Mouse (Mus musculus) spleen, adult 2 months (tissue): ENCODE measurements at regions not wholly inside any gene's neighbourhood (a gene's known extent, or its start where the extent isn't known, plus 50 kb on each side); places are given as distances from the start of the nearest gene placed in this dataset.

ENCODE experiments used
- CTCF ChIP-seq: fragments of 200-500 bp; IDR thresholded peaks from 2 replicates; pipeline ENCODE4 v1.5.1; 2011; ENCODE audit warnings: mild to moderate bottlenecking, inconsistent platforms; ENCODE audit not compliant: insufficient read depth, insufficient read length, insufficient replicate concordance; ENCODE audit errors: extremely low read depth
- POLR2A ChIP-seq: fragments of 200-500 bp; IDR thresholded peaks from 2 replicates; pipeline ENCODE4 v1.6.1; 2011; ENCODE audit warnings: low read depth, low read length, inconsistent platforms

DNA sequence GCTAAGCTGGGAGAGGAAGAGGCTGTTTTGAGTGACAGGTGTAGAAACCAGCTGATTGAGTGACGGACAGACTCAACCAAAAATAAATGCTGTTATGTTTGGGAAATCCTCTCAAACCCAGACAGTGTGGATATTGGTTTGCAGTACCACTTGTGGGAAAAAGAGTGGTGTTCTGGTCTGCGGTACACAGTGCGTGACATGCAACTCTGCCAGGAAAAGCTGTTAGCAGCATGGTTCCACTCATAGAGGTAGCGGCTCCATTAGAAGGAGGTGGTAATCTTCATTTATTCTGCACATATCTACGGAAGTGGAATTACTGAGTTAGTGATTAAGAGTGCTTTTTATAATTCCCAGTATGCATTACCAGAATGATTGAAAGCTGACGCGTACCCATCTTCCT is 485.4 kb downstream of the Rps24 start:
- TF ChIP-seq POLR2A (no peak), CTCF (no peak)
